ENCODE assay signal across 10 mouse cellular contexts in the genomic region with DNA sequence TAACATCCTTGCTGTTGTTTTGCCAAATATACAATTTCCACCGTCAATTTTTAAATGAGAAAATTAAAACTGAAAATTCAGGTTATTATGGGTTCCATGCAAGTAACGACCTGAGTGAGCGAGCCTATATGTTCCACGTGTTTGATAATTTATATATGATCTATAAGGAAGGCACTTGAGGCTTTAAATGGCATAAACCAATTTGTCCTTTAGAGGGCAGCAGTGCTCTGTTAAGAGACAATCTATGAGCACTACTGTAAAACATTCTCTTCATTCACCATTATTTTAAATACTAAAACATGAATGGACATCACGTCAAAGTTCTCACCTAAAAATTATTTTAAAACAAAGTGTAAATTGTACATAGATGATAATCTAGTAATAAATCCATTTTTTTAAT. TPM values are rescaled to one million over a fixed set of nuclear protein-coding genes. Genes with fewer than 3 reads are reported as not detected.
A peak's percentile ranks its signal among the peaks of the same experiment; 100 is the strongest.
DNase-seq lines count a peak whose midpoint lies in the region; ATAC-seq lines count a peak whose summit lies in the region.
"Had no signal": no experiment of that assay in that cellular context is flagged by ENCODE, and none has a peak within 500 bp of the region (broad histone marks: within the 10 kb centered on the region; RNA-seq: fewer than 3 reads in every experiment).

No protein-coding gene starts in this region.

- DNase-seq in cerebellum, postnatal 10 days, result peak; percentile 38 to 66
- DNase-seq in limb, embryonic 10.5 days (ENCODE audit: low spot score), result no peak
- DNase-seq in c-Kit-positive CD71-positive TER-119-negative erythroid progenitor cells, embryonic 14.5 days (ENCODE audit: low read depth), result peak; percentile 75
- no peak for DNase-seq in intestine, embryonic 14.5 days (ENCODE audit: low spot score)
- peak; percentile 16 to 27 for DNase-seq in natural killer cell, adult 2 months (ENCODE audit: low spot score in 2 of 2)
- no peak for DNase-seq in ovary, postnatal 14 days (ENCODE audit: low spot score)

- no peaks in the 10 kb centered on the region for H3K27me3 ChIP-seq in limb, embryonic 13.5 days
- H3K27me3 ChIP-seq in limb, embryonic 10.5 days (ENCODE audit: low read depth, poor library complexity, severe bottlenecking), result no peaks in the 10 kb centered on the region
- no peaks in the 10 kb centered on the region for H3K27me3 ChIP-seq in intestine, embryonic 14.5 days (replicated peaks; ENCODE audit: control insufficient read depth, insufficient read depth, low read length)
- H3K27me3 ChIP-seq: heart, embryonic 15.5 days had no signal

- H3K27ac ChIP-seq in limb, embryonic 13.5 days, result no peak overlapping the region
- no peak overlapping the region for H3K27ac ChIP-seq in limb, embryonic 10.5 days
- no peak overlapping the region for H3K27ac ChIP-seq in intestine, embryonic 14.5 days (ENCODE audit: low read depth)

- H3K4me2 ChIP-seq in limb, embryonic 13.5 days (replicated peaks), result no peak overlapping the region
- no peak overlapping the region for H3K4me2 ChIP-seq in intestine, embryonic 14.5 days (ENCODE audit: low read length)

- H3K4me3 ChIP-seq in limb, embryonic 13.5 days, result no peak overlapping the region
- H3K4me3 ChIP-seq in limb, embryonic 10.5 days, result no peak overlapping the region
- no peak overlapping the region for H3K4me3 ChIP-seq in intestine, embryonic 14.5 days (ENCODE audit: low read depth, low read length)
- H3K4me3 ChIP-seq: heart, embryonic 15.5 days; myocyte had no signal

- H3K9ac ChIP-seq in limb, embryonic 13.5 days, result no peak overlapping the region
- no peak overlapping the region for H3K9ac ChIP-seq in intestine, embryonic 14.5 days (ENCODE audit: low read length)
- H3K9ac ChIP-seq: heart, embryonic 15.5 days had no signal

- H3K9me3 ChIP-seq in limb, embryonic 13.5 days, result no peaks in the 10 kb centered on the region
- H3K9me3 ChIP-seq in limb, embryonic 10.5 days (replicated peaks), result no peaks in the 10 kb centered on the region
- H3K9me3 ChIP-seq in intestine, embryonic 14.5 days (ENCODE audit: control insufficient read depth, low read length), result no peaks in the 10 kb centered on the region
- H3K9me3 ChIP-seq: heart, embryonic 15.5 days had no signal

- no peaks in the 10 kb centered on the region for H3K4me1 ChIP-seq in limb, embryonic 13.5 days
- H3K4me1 ChIP-seq in limb, embryonic 10.5 days, result no peaks in the 10 kb centered on the region
- H3K4me1 ChIP-seq in intestine, embryonic 14.5 days (replicated peaks; ENCODE audit: control insufficient read depth, insufficient read depth, low read length), result no peaks in the 10 kb centered on the region

- 16% methylated on average over 5 of the region's 5 CpGs for WGBS in limb, embryonic 13.5 days
- WGBS in limb, embryonic 10.5 days, result 18% methylated on average over 5 of the region's 5 CpGs
- 14% methylated on average over 5 of the region's 5 CpGs for WGBS in intestine, embryonic 14.5 days

- no peaks in the 10 kb centered on the region for H3K36me3 ChIP-seq in limb, embryonic 13.5 days
- H3K36me3 ChIP-seq in limb, embryonic 10.5 days, result no peaks in the 10 kb centered on the region
- peaks cover 6% of the 10 kb centered on the region; the same call in 1 of the 2 replicates for H3K36me3 ChIP-seq in intestine, embryonic 14.5 days (ENCODE audit: control insufficient read depth, insufficient read depth, low read length)

- no peak for ATAC-seq in cerebellum, adult (ENCODE audit: insufficient number of reproducible peaks, low FRiP score, low TSS enrichment)
- 0 out of 2 replicates have a peak, but pooled peaks have one; percentile 51 for ATAC-seq in limb, embryonic 13.5 days (ENCODE audit: low FRiP score, low read depth)
- peak; percentile 56; the same call in 1 of the 2 replicates for ATAC-seq in intestine, embryonic 14.5 days (replicated peaks; ENCODE audit: low FRiP score, low TSS enrichment, low read depth)

RNA-seq across cellular contexts. Expression of a gene that starts 22.5 kb away (rescaled TPM):
- polyA plus RNA-seq in limb, embryonic 13.5 days (2015; fragmentation: Nextera tagmentation; extraction: Ambion mirVana), result 25.7 and 28.2 TPM in 2 replicates
- polyA plus RNA-seq in limb, embryonic 10.5 days (2016; fragmentation: Nextera tagmentation; extraction: Ambion mirVana), result 12.5 and 13.9 TPM in 2 replicates
- polyA plus RNA-seq in intestine, embryonic 14.5 days (2014; fragmentation: Nextera tagmentation; extraction: Ambion mirVana), result 53.9 and 60.1 TPM in 2 replicates

RNA-seq across cellular contexts. Expression of a gene that starts 28.8 kb away (rescaled TPM):
- polyA plus RNA-seq in limb, embryonic 13.5 days (2015; fragmentation: Nextera tagmentation; extraction: Ambion mirVana), result 16.2 and 17.4 TPM in 2 replicates
- polyA plus RNA-seq in limb, embryonic 10.5 days (2016; fragmentation: Nextera tagmentation; extraction: Ambion mirVana), result 16.6 and 19.6 TPM in 2 replicates
- 34.3 and 42.3 TPM in 2 replicates for polyA plus RNA-seq in intestine, embryonic 14.5 days (2014; fragmentation: Nextera tagmentation; extraction: Ambion mirVana)

Comparison
In these comparisons a context has a peak if more than half of its experiments do, and no peak if none do; other contexts are left out.
1. DNase-seq: peak in cerebellum, postnatal 10 days (2 of 2), c-Kit-positive CD71-positive TER-119-negative erythroid progenitor cells, embryonic 14.5 days (single experiment) and natural killer cell, adult 2 months (2 of 2); none in limb, embryonic 10.5 days (single experiment), intestine, embryonic 14.5 days (single experiment) and ovary, postnatal 14 days (single experiment).